Mouse (Mus musculus): Measurements from ENCODE around the gene Pofut2.
"Not testable (repeated sequence)": the region's sequence is repeated elsewhere in the genome, so short reads cannot be mapped to it uniquely, and the experiment has no call there.

Pofut2 gene

GRCm38 (mm10) chr10:77266281-77266680 is 7.3 kb downstream of the Pofut2 start:
- no peak for DNase-seq (ENCODE audit: low spot score)

- DNase-seq (ENCODE audit: low spot score): no peak
Observed at GRCm38 (mm10) chr10:77267027-77267426, 8.0 kb downstream of the Pofut2 start.

GRCm38 (mm10) chr10:77269129-77269528 is 10.1 kb downstream of the Pofut2 start:
- no peak for DNase-seq (ENCODE audit: low spot score)

GRCm38 (mm10) chr10:77272980-77273730 is 14.1 kb downstream of the Pofut2 start:
- no peak for DNase-seq (ENCODE audit: low spot score)

- DNase-seq (ENCODE audit: low spot score): no peak
Observed at GRCm38 (mm10) chr10:77273798-77274197, 14.8 kb downstream of the Pofut2 start.

GRCm38 (mm10) chr10:77282085-77282484 is 23.1 kb downstream of the Pofut2 start:
- DNase-seq (ENCODE audit: low spot score): not testable (repeated sequence)

- DNase-seq (ENCODE audit: low spot score): peak; percentile 60
Observed at GRCm38 (mm10) chr10:77282822-77283221, 23.8 kb downstream of the Pofut2 start.

GRCm38 (mm10) chr10:77284832-77285231 is 25.8 kb downstream of the Pofut2 start:
- no peak for DNase-seq (ENCODE audit: low spot score)

GRCm38 (mm10) chr10:77287626-77288025 is 28.6 kb downstream of the Pofut2 start:
- no peak for DNase-seq (ENCODE audit: low spot score)

GRCm38 (mm10) chr10:77288639-77289195 is 29.7 kb downstream of the Pofut2 start:
- DNase-seq (ENCODE audit: low spot score): no peak

GRCm38 (mm10) chr10:77289559-77289958 is 30.5 kb downstream of the Pofut2 start:
- DNase-seq (ENCODE audit: low spot score): no peak

- DNase-seq (ENCODE audit: low spot score): no peak
Observed at GRCm38 (mm10) chr10:77290624-77291366, 31.8 kb downstream of the Pofut2 start.

GRCm38 (mm10) chr10:77294691-77295090 is 35.7 kb downstream of the Pofut2 start:
- no peak for DNase-seq (ENCODE audit: low spot score)

- no peak for DNase-seq (ENCODE audit: low spot score)
Observed at GRCm38 (mm10) chr10:77298621-77299020, 39.6 kb downstream of the Pofut2 start.

GRCm38 (mm10) chr10:77299194-77299593 is 40.2 kb downstream of the Pofut2 start:
- DNase-seq (ENCODE audit: low spot score): no peak

- no peak for DNase-seq (ENCODE audit: low spot score)
Observed at GRCm38 (mm10) chr10:77300237-77300933, 41.4 kb downstream of the Pofut2 start.

GRCm38 (mm10) chr10:77300934-77301297 is 41.9 kb downstream of the Pofut2 start:
- DNase-seq (ENCODE audit: low spot score): peak; percentile 47

GRCm38 (mm10) chr10:77304362-77304761 is 45.3 kb downstream of the Pofut2 start:
- no peak for DNase-seq (ENCODE audit: low spot score)

GRCm38 (mm10) chr10:77304840-77305533 is 46.0 kb downstream of the Pofut2 start:
- DNase-seq (ENCODE audit: low spot score): no peak

- no peak for DNase-seq (ENCODE audit: low spot score)
Observed at GRCm38 (mm10) chr10:77305766-77306165, 46.7 kb downstream of the Pofut2 start.

- DNase-seq (ENCODE audit: low spot score): no peak
Observed at GRCm38 (mm10) chr10:77308978-77309377, 50.0 kb downstream of the Pofut2 start.

- no peak for DNase-seq (ENCODE audit: low spot score)
Observed at GRCm38 (mm10) chr10:77314711-77315266, 55.8 kb downstream of the Pofut2 start.

All from spleen, adult 12 weeks (tissue).